Mouse (Mus musculus): Measurements from ENCODE around the gene Trim75. TPM values are rescaled to one million over a fixed set of nuclear protein-coding genes. Genes with fewer than 3 reads are reported as not detected.
A peak's percentile ranks its signal among the peaks of the same experiment; 100 is the strongest.

Gene Trim75
- polyA plus RNA-seq, 1 experiment from 2014 or later = not detected

GRCm38 (mm10) chr8:64983150-64983897 lies 4.3 kb downstream of the Trim75 start:
- 84% methylated on average over 20 of the region's 20 CpGs for WGBS
- Histone ChIP-seq H3K36me3 (no peaks in the 10 kb centered on the region), H3K9me3 (replicated peaks) (no peaks in the 10 kb centered on the region), H3K4me1 (0 out of 2 replicates have a peak, but pooled peaks cover 6% of the 10 kb centered on the region), H3K27me3 (ENCODE audit: low read depth, poor library complexity, severe bottlenecking) (no peaks in the 10 kb centered on the region), H3K27ac (replicated peaks) (no peak overlapping the region), H3K4me3 (no peak overlapping the region)
- no peak for DNase-seq (ENCODE audit: low spot score)

- H3K27ac ChIP-seq (replicated peaks) = no peak overlapping the region
- no peak for DNase-seq (ENCODE audit: low spot score)
- H3K9me3 ChIP-seq (replicated peaks) = no peaks in the 10 kb centered on the region; the same call in 1 of the 2 replicates
- no peaks in the 10 kb centered on the region for H3K4me1 ChIP-seq
- H3K27me3 ChIP-seq (ENCODE audit: low read depth, poor library complexity, severe bottlenecking) = no peaks in the 10 kb centered on the region
- H3K4me3 ChIP-seq = no peak overlapping the region
- H3K36me3 ChIP-seq = peaks cover 11% of the 10 kb centered on the region
Measured at GRCm38 (mm10) chr8:64962836-64963235, 24.8 kb downstream of the Trim75 start.

- Histone ChIP-seq H3K4me3 (no peak overlapping the region), H3K36me3 (peaks cover 11% of the 10 kb centered on the region), H3K9me3 (replicated peaks) (no peaks in the 10 kb centered on the region; the same call in 1 of the 2 replicates), H3K27me3 (ENCODE audit: low read depth, poor library complexity, severe bottlenecking) (no peaks in the 10 kb centered on the region), H3K27ac (replicated peaks) (no peak overlapping the region), H3K4me1 (no peaks in the 10 kb centered on the region)
- no peak for DNase-seq (ENCODE audit: low spot score)
- WGBS = 84% methylated on average over 9 of the region's 9 CpGs
Measured at GRCm38 (mm10) chr8:64959025-64959424, 28.6 kb downstream of the Trim75 start.

GRCm38 (mm10) chr8:64952101-64952500 lies 35.5 kb downstream of the Trim75 start:
- H3K4me1 ChIP-seq = 0 out of 2 replicates have a peak, but pooled peaks cover 3% of the 10 kb centered on the region
- no peaks in the 10 kb centered on the region for H3K27me3 ChIP-seq (ENCODE audit: low read depth, poor library complexity, severe bottlenecking)
- no peaks in the 10 kb centered on the region for H3K36me3 ChIP-seq
- no peak for DNase-seq (ENCODE audit: low spot score)
- no peak overlapping the region for H3K27ac ChIP-seq (replicated peaks)
- WGBS = 91% methylated on average over 6 of the region's 6 CpGs
- no peak overlapping the region for H3K4me3 ChIP-seq
- H3K9me3 ChIP-seq (replicated peaks) = 0 out of 2 replicates have a peak, but pooled peaks cover 2% of the 10 kb centered on the region

GRCm38 (mm10) chr8:64948371-64948770 lies 39.3 kb downstream of the Trim75 start:
- H3K36me3 ChIP-seq = no peaks in the 10 kb centered on the region
- H3K9me3 ChIP-seq (replicated peaks) = 0 out of 2 replicates have a peak, but pooled peaks cover 2% of the 10 kb centered on the region
- peaks cover 16% of the 10 kb centered on the region for H3K27me3 ChIP-seq (ENCODE audit: low read depth, poor library complexity, severe bottlenecking)
- H3K4me3 ChIP-seq = no peak overlapping the region
- WGBS = 91% methylated on average over 1 of the region's 1 CpGs
- peaks cover 3% of the 10 kb centered on the region; the same call in 1 of the 2 replicates for H3K4me1 ChIP-seq
- no peak overlapping the region for H3K27ac ChIP-seq (replicated peaks)
- DNase-seq (ENCODE audit: low spot score) = no peak

- peaks cover 6% of the 10 kb centered on the region for H3K4me1 ChIP-seq
- H3K27ac ChIP-seq (replicated peaks) = peak overlapping the region; percentile 86
- H3K4me3 ChIP-seq = peak overlapping the region; percentile 84
- peaks cover 23% of the 10 kb centered on the region for H3K27me3 ChIP-seq (ENCODE audit: low read depth, poor library complexity, severe bottlenecking)
- H3K9me3 ChIP-seq (replicated peaks) = 0 out of 2 replicates have a peak, but pooled peaks cover under 1% of the 10 kb centered on the region
- no peak for DNase-seq (ENCODE audit: low spot score)
- no peaks in the 10 kb centered on the region for H3K36me3 ChIP-seq
- 15% methylated on average over 10 of the region's 10 CpGs for WGBS
Measured at GRCm38 (mm10) chr8:64947698-64948034, 40.0 kb downstream of the Trim75 start.

GRCm38 (mm10) chr8:64946820-64947697 lies 40.6 kb downstream of the Trim75 start, which contains the start of gene Tmem192:
Tmem192 (plus strand) TSS chr8:64947185.
- 1% methylated on average over 71 of the region's 73 CpGs for WGBS
- DNase-seq (ENCODE audit: low spot score) = peak; percentile 88
- Histone ChIP-seq H3K36me3 (no peaks in the 10 kb centered on the region), H3K4me3 (peak within 1 kb of the TSS; percentile 84), H3K4me1 (peaks cover 11% of the 10 kb centered on the region), H3K27ac (replicated peaks) (peak within 1 kb of the TSS; percentile 86), H3K9me3 (replicated peaks) (no peaks in the 10 kb centered on the region), H3K27me3 (ENCODE audit: low read depth, poor library complexity, severe bottlenecking) (peaks cover 28% of the 10 kb centered on the region)

GRCm38 (mm10) chr8:64946441-64946819 lies 41.2 kb downstream of the Trim75 start:
- Histone ChIP-seq H3K36me3 (no peaks in the 10 kb centered on the region), H3K27ac (replicated peaks) (no peak overlapping the region), H3K9me3 (replicated peaks) (no peaks in the 10 kb centered on the region), H3K4me1 (peaks cover 11% of the 10 kb centered on the region), H3K27me3 (ENCODE audit: low read depth, poor library complexity, severe bottlenecking) (peaks cover 31% of the 10 kb centered on the region), H3K4me3 (peak overlapping the region; percentile 84; the same call in 1 of the 2 replicates)
- no peak for DNase-seq (ENCODE audit: low spot score)
- WGBS = 54% methylated on average over 8 of the region's 8 CpGs

- no peak for DNase-seq (ENCODE audit: low spot score)
- H3K9me3 ChIP-seq (replicated peaks) = no peaks in the 10 kb centered on the region
- no peak overlapping the region for H3K27ac ChIP-seq (replicated peaks)
- WGBS = 86% methylated on average over 7 of the region's 7 CpGs
- H3K27me3 ChIP-seq (ENCODE audit: low read depth, poor library complexity, severe bottlenecking) = peaks cover 31% of the 10 kb centered on the region
- peaks cover 11% of the 10 kb centered on the region for H3K4me1 ChIP-seq
- H3K4me3 ChIP-seq = no peak overlapping the region
- H3K36me3 ChIP-seq = no peaks in the 10 kb centered on the region
Measured at GRCm38 (mm10) chr8:64945606-64946005, 42.0 kb downstream of the Trim75 start.

- DNase-seq (ENCODE audit: low spot score) = no peak
- H3K27me3 ChIP-seq (ENCODE audit: low read depth, poor library complexity, severe bottlenecking) = peaks cover 31% of the 10 kb centered on the region
- WGBS = 28% methylated on average over 5 of the region's 5 CpGs
- peaks cover 11% of the 10 kb centered on the region for H3K4me1 ChIP-seq
- no peaks in the 10 kb centered on the region for H3K36me3 ChIP-seq
- no peak overlapping the region for H3K4me3 ChIP-seq
- no peaks in the 10 kb centered on the region for H3K9me3 ChIP-seq (replicated peaks)
- H3K27ac ChIP-seq (replicated peaks) = no peak overlapping the region
Measured at GRCm38 (mm10) chr8:64944831-64945230, 42.8 kb downstream of the Trim75 start.

GRCm38 (mm10) chr8:64942946-64943345 lies 44.7 kb downstream of the Trim75 start:
- no peaks in the 10 kb centered on the region for H3K9me3 ChIP-seq (replicated peaks)
- H3K4me3 ChIP-seq = no peak overlapping the region
- peaks cover 11% of the 10 kb centered on the region for H3K4me1 ChIP-seq
- DNase-seq (ENCODE audit: low spot score) = no peak
- no peaks in the 10 kb centered on the region for H3K36me3 ChIP-seq
- peaks cover 31% of the 10 kb centered on the region for H3K27me3 ChIP-seq (ENCODE audit: low read depth, poor library complexity, severe bottlenecking)
- H3K27ac ChIP-seq (replicated peaks) = no peak overlapping the region
- 30% methylated on average over 5 of the region's 5 CpGs for WGBS

- Histone ChIP-seq H3K9me3 (replicated peaks) (no peaks in the 10 kb centered on the region), H3K4me3 (no peak overlapping the region), H3K36me3 (no peaks in the 10 kb centered on the region), H3K27ac (replicated peaks) (no peak overlapping the region), H3K27me3 (ENCODE audit: low read depth, poor library complexity, severe bottlenecking) (peaks cover 31% of the 10 kb centered on the region), H3K4me1 (peaks cover 8% of the 10 kb centered on the region)
- DNase-seq (ENCODE audit: low spot score) = peak; percentile 75
- 13% methylated on average over 9 of the region's 9 CpGs for WGBS
Measured at GRCm38 (mm10) chr8:64941495-64941894, 46.1 kb downstream of the Trim75 start.

- H3K27me3 ChIP-seq (ENCODE audit: low read depth, poor library complexity, severe bottlenecking) = peaks cover 30% of the 10 kb centered on the region
- H3K27ac ChIP-seq (replicated peaks) = no peak overlapping the region
- no peaks in the 10 kb centered on the region for H3K9me3 ChIP-seq (replicated peaks)
- H3K4me3 ChIP-seq = no peak overlapping the region
- DNase-seq (ENCODE audit: low spot score) = no peak
- H3K4me1 ChIP-seq = peaks cover 8% of the 10 kb centered on the region
- WGBS = 85% methylated on average over 8 of the region's 8 CpGs
- no peaks in the 10 kb centered on the region for H3K36me3 ChIP-seq
Measured at GRCm38 (mm10) chr8:64941019-64941418, 46.6 kb downstream of the Trim75 start.

All from midbrain, embryonic 10.5 days (tissue).